Mouse (Mus musculus): ENCODE results near the gene Bcor. TPM values are rescaled to one million over a fixed set of nuclear protein-coding genes. Genes with fewer than 3 reads are reported as not detected.
A peak's percentile ranks its signal among the peaks of the same experiment; 100 is the strongest.

The Bcor gene
- polyA plus RNA-seq, 1 experiment from 2014 or later: 20.2 TPM

DNA sequence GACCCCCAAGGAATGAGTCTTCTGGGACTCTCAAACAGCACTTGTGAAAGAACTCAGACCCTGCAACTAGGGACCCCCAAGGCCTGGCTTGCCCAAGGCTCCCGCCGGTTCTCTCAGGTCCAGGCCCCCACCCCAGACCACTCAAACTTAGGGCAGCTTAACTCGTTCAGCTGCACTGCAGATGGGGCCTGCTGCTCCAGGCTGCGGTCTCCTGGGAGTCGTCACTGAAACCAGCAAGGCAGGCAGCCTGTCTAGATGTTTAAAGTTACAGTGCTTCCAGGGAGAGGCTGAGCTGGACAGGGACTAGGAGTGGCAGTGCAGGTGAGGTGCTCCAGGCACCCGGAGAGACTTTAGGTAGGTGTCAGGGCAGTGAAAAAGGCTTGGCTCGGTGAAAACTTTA, 21.9 kb downstream of the Bcor start:
- Histone ChIP-seq H3K9ac (ENCODE audit: low read depth, low read length) (no peak overlapping the region), H3K4me2 (no peak overlapping the region), H3K27me3 (ENCODE audit: control insufficient read depth, insufficient read depth, low read length) (peaks cover 53% of the 10 kb centered on the region), H3K4me1 (ENCODE audit: control insufficient read depth, insufficient read depth, low read length) (peaks cover 9% of the 10 kb centered on the region), H3K27ac (ENCODE audit: low read depth, low read length) (no peak overlapping the region), H3K4me3 (ENCODE audit: low read depth, low read length) (no peak overlapping the region), H3K9me3 (replicated peaks; ENCODE audit: control insufficient read depth, low read length) (no peaks in the 10 kb centered on the region), H3K36me3 (ENCODE audit: control insufficient read depth, insufficient read depth, low read length) (no peaks in the 10 kb centered on the region)
- no peak for ATAC-seq (replicated peaks; ENCODE audit: insufficient number of reproducible peaks, low FRiP score, low TSS enrichment)
- WGBS (ENCODE audit: insufficient replicate concordance): 22% methylated on average over 7 of the region's 7 CpGs

DNA sequence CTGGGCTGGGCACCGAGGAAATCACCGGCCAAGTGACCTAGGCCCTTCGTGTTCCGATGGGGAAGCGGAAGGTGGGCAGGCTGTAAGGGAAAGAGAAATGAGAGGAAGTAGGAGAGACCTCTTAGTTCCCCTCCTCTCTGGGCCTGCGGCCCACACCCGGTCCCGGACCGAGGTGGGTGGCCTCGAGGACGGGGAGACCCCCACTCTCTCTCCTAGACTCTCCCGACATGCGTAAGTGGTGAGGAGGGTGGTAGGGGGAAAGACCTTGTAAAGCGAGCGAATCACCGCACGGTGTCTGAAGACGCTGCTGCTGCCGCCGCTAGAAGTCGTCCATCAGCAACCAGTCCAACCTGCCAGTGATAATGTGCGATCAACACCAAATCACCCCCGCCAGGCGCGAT, 23.0 kb downstream of the Bcor start:
- WGBS (ENCODE audit: insufficient replicate concordance): under 1% methylated on average over 25 of the region's 25 CpGs
- H3K27me3 ChIP-seq (ENCODE audit: control insufficient read depth, insufficient read depth, low read length): peaks cover 57% of the 10 kb centered on the region
- no peaks in the 10 kb centered on the region for H3K9me3 ChIP-seq (replicated peaks; ENCODE audit: control insufficient read depth, low read length)
- no peak for ATAC-seq (replicated peaks; ENCODE audit: insufficient number of reproducible peaks, low FRiP score, low TSS enrichment)
- H3K4me1 ChIP-seq (ENCODE audit: control insufficient read depth, insufficient read depth, low read length): peaks cover 12% of the 10 kb centered on the region
- no peaks in the 10 kb centered on the region for H3K36me3 ChIP-seq (ENCODE audit: control insufficient read depth, insufficient read depth, low read length)
- H3K4me3 ChIP-seq (ENCODE audit: low read depth, low read length): peak overlapping the region; percentile 44
- H3K4me2 ChIP-seq: peak overlapping the region; percentile 77
- H3K27ac ChIP-seq (ENCODE audit: low read depth, low read length): peak overlapping the region; percentile 87
- H3K9ac ChIP-seq (ENCODE audit: low read depth, low read length): peak overlapping the region; percentile 70

DNA sequence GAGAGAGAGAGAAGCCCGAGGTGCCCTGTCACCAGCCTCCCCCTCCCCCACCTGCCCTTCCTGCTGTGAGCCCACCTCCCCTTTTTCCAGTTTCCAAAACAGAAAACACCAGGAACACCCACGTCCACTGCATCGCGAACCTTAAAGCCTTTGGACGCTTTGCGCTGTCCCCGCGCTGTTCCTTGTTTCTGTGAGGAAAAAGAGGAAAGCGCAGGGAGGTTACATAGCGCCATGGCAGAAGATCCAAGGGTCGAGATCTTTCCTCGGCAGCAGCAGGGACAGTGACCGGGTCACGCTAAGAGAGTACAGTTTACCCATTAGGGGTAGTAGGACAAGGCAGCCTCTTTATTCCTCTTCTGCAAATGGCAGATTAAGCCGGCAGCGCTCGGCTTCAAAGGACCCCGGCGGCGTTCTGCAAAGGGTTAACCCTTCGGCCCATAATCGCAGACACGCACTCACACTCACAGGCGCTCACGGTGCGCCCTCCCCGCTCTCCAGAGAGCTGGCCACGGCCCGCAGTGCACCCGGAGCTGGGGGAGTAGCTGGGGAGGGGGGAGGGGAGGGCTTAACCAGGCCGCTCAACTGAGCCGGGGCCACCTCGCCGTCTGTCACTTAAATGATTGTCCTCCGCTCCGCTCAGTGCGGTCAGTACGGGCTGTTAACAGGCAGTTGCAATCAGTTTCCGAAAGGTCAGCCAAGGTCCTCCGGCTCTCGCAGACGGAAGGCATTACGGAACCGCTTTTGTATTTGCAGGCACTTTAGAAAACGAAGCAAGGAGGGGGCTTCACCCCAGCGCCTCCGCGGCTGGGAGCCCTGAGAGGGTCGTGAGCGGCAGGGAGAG, 23.7 kb downstream of the Bcor start:
- under 1% methylated on average over 50 of the region's 50 CpGs for WGBS (ENCODE audit: insufficient replicate concordance)
- ATAC-seq (replicated peaks; ENCODE audit: insufficient number of reproducible peaks, low FRiP score, low TSS enrichment): no peak; the same call in 1 of the 2 replicates
- peaks cover 60% of the 10 kb centered on the region for H3K27me3 ChIP-seq (ENCODE audit: control insufficient read depth, insufficient read depth, low read length)
- peaks cover 12% of the 10 kb centered on the region for H3K4me1 ChIP-seq (ENCODE audit: control insufficient read depth, insufficient read depth, low read length)
- no peaks in the 10 kb centered on the region for H3K36me3 ChIP-seq (ENCODE audit: control insufficient read depth, insufficient read depth, low read length)
- H3K9me3 ChIP-seq (replicated peaks; ENCODE audit: control insufficient read depth, low read length): no peaks in the 10 kb centered on the region
- H3K27ac ChIP-seq (ENCODE audit: low read depth, low read length): peak overlapping the region; percentile 87
- peak overlapping the region; percentile 70 for H3K9ac ChIP-seq (ENCODE audit: low read depth, low read length)
- peak overlapping the region; percentile 44 for H3K4me3 ChIP-seq (ENCODE audit: low read depth, low read length)
- H3K4me2 ChIP-seq: peak overlapping the region; percentile 77

DNA sequence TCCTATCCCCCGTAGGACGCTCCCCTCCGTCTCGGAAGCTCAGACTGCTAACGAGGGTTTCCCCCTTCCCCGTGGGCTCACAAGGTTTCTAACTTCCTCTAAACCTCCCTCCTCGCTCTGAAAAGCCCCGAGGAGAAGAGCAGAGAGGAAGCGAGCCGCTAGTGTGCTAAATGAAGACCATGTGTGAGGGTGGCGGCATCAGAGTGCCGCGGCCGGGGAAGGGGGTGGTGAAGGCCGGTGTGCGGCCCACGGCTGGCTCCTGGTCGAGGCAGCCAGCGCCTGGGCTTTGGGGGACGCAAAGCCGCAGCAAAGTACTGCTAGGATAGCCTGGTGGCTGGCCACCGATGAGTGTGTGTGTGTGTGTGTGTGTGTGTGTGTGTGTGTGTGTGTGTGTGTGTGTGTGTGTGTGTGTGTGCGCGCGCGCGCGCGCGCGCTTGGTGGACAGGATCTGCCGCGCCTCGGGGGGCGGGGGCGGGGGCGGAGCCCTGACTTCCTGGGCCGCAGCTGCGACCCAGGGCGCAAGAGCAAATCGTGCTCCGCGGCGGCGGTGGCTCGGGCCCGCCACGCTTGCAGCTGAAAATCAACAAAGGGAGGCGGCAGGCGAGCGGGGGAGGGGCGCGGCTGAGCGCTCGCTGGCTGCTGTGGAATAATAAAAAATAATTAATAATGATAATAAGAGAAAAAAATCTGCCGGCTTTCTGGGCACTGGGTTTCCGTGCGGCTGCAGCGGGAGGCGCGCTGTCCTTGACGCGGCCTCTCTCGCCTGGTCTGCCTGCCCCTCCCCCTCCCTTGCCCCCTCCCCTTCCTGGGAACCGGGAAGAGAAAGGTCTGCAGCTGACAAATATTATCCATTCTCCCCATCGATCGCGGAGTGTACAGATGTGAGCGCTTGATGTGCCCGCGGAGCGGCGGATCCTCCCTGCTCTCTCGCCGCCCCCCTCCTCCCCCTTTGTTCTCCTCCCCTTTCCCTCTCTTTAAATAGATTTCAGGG, 24.7 kb downstream of the Bcor start:
- 1% methylated on average over 60 of the region's 75 CpGs for WGBS (ENCODE audit: insufficient replicate concordance)
- peak overlapping the region; percentile 87 for H3K27ac ChIP-seq (ENCODE audit: low read depth, low read length)
- peaks cover 12% of the 10 kb centered on the region for H3K4me1 ChIP-seq (ENCODE audit: control insufficient read depth, insufficient read depth, low read length)
- H3K9me3 ChIP-seq (replicated peaks; ENCODE audit: control insufficient read depth, low read length): no peaks in the 10 kb centered on the region
- H3K36me3 ChIP-seq (ENCODE audit: control insufficient read depth, insufficient read depth, low read length): no peaks in the 10 kb centered on the region
- peaks cover 71% of the 10 kb centered on the region for H3K27me3 ChIP-seq (ENCODE audit: control insufficient read depth, insufficient read depth, low read length)
- H3K4me3 ChIP-seq (ENCODE audit: low read depth, low read length): peak overlapping the region; percentile 44
- peak overlapping the region; percentile 59 for H3K9ac ChIP-seq (ENCODE audit: low read depth, low read length)
- H3K4me2 ChIP-seq: peak overlapping the region; percentile 77
- ATAC-seq (replicated peaks; ENCODE audit: insufficient number of reproducible peaks, low FRiP score, low TSS enrichment): no peak

DNA sequence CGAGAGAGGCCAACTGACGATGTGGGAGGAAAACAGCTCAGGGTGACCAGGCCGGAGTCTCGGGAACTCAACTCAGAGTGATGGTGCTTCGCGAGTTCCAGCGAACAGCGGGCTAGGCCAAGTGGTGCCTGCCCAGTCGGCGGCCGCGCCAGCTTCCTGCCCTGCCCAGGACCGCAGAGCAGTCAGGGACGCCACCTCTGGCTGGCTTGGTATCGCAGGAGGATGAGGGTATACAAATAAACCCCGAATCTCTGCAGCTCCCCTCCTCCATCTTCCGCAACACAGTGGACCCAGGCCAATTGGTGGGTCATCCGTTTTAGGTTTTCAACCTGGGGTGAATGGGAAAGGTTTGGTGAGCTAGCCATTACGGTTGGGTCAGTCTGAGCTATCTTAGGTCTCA, 25.6 kb downstream of the Bcor start:
- Histone ChIP-seq H3K4me3 (ENCODE audit: low read depth, low read length) (peak overlapping the region; percentile 44; the same call in 1 of the 2 replicates), H3K4me1 (ENCODE audit: control insufficient read depth, insufficient read depth, low read length) (peaks cover 12% of the 10 kb centered on the region), H3K9me3 (replicated peaks; ENCODE audit: control insufficient read depth, low read length) (no peaks in the 10 kb centered on the region), H3K9ac (ENCODE audit: low read depth, low read length) (peak overlapping the region; percentile 3; the same call in 1 of the 2 replicates), H3K27ac (ENCODE audit: low read depth, low read length) (peak overlapping the region; percentile 87; the same call in 1 of the 2 replicates), H3K4me2 (peak overlapping the region; percentile 77), H3K27me3 (ENCODE audit: control insufficient read depth, insufficient read depth, low read length) (peaks cover 73% of the 10 kb centered on the region), H3K36me3 (ENCODE audit: control insufficient read depth, insufficient read depth, low read length) (no peaks in the 10 kb centered on the region)
- ATAC-seq (replicated peaks; ENCODE audit: insufficient number of reproducible peaks, low FRiP score, low TSS enrichment): no peak
- 5% methylated on average over 19 of the region's 19 CpGs for WGBS (ENCODE audit: insufficient replicate concordance)

DNA sequence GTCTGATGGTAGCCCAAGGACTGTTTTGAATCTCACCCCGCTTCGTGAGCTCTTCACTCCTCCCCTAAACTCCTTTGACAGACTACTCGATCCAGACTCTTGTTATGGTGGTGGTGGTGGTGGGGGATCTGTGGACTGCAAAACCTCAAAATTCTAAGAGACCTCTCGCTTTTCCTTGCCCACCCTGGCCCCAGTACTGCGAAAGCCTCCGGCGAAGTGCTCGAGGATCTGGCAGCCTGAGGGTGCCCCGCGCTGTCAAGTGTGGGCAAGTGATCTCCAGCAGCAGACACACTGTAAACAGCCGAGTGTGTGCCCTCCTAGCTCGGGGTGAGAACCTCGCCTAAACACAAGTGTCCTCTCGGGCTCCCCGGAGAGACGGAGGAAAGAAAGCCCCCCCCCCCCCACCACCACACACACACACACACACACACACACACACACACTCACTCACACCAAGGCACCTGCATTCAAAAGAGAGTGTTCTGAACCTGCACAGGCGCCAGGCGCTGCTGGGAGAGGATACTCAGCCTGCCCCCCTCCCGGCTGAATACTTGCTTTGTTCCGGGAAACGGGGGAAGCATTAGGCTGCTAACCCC, 26.2 kb downstream of the Bcor start:
- H3K27ac ChIP-seq (ENCODE audit: low read depth, low read length): peak overlapping the region; percentile 87
- H3K27me3 ChIP-seq (ENCODE audit: control insufficient read depth, insufficient read depth, low read length): peaks cover 76% of the 10 kb centered on the region
- peaks cover 18% of the 10 kb centered on the region for H3K4me1 ChIP-seq (ENCODE audit: control insufficient read depth, insufficient read depth, low read length)
- no peaks in the 10 kb centered on the region for H3K36me3 ChIP-seq (ENCODE audit: control insufficient read depth, insufficient read depth, low read length)
- peak overlapping the region; percentile 77 for H3K4me2 ChIP-seq
- peak overlapping the region; percentile 69 for H3K9ac ChIP-seq (ENCODE audit: low read depth, low read length)
- peak overlapping the region; percentile 36 for H3K4me3 ChIP-seq (ENCODE audit: low read depth, low read length)
- no peaks in the 10 kb centered on the region for H3K9me3 ChIP-seq (replicated peaks; ENCODE audit: control insufficient read depth, low read length)
- no peak for ATAC-seq (replicated peaks; ENCODE audit: insufficient number of reproducible peaks, low FRiP score, low TSS enrichment)
- WGBS (ENCODE audit: insufficient replicate concordance): 4% methylated on average over 18 of the region's 21 CpGs

DNA sequence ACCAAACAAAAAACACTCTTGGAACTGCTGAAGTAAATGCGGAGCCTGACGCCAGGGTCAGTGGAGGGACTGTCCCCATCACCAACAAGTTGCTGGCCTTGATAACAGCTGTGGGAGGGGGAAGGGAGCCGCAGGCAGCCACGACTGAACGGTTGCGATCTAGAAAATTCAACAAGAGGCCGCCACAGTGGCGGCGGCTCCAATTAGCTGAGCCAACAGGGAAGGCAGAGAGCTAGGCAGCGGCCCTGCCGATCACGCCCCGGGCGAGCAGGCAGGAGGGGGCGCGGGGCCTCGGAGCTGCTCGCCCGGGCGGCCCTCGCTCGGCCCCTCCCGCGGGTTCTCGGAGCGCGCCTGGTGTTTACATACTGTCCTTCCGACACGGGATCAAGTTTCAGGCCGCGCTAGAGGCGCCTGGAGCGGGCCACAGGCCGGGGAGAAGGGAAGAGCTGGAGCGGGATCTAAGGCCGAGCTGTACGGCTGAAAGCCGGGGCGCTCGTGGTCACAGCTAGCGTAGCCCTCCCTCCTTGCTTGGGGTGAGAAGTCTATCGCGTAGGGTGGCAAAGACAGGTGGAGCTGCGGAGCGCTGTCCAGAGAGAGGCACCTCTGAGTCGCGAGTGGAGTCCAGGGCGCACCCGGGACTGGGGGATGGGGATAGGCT, 26.8 kb downstream of the Bcor start:
- H3K4me3 ChIP-seq (ENCODE audit: low read depth, low read length): peak overlapping the region; percentile 36
- H3K27me3 ChIP-seq (ENCODE audit: control insufficient read depth, insufficient read depth, low read length): peaks cover 80% of the 10 kb centered on the region
- peaks cover 21% of the 10 kb centered on the region for H3K4me1 ChIP-seq (ENCODE audit: control insufficient read depth, insufficient read depth, low read length)
- under 1% methylated on average over 42 of the region's 49 CpGs for WGBS (ENCODE audit: insufficient replicate concordance)
- H3K9ac ChIP-seq (ENCODE audit: low read depth, low read length): peak overlapping the region; percentile 69
- H3K36me3 ChIP-seq (ENCODE audit: control insufficient read depth, insufficient read depth, low read length): no peaks in the 10 kb centered on the region
- peak; percentile 39; the same call in 1 of the 2 replicates for ATAC-seq (replicated peaks; ENCODE audit: insufficient number of reproducible peaks, low FRiP score, low TSS enrichment)
- peak overlapping the region; percentile 77 for H3K4me2 ChIP-seq
- peak overlapping the region; percentile 76 for H3K27ac ChIP-seq (ENCODE audit: low read depth, low read length)
- H3K9me3 ChIP-seq (replicated peaks; ENCODE audit: control insufficient read depth, low read length): no peaks in the 10 kb centered on the region
